Mouse (Mus musculus) heart, postnatal 0 days (tissue): ENCODE measurements at regions not wholly inside any gene's neighbourhood (a gene's known extent, or its start where the extent isn't known, plus 50 kb on each side); places are given as distances from the start of the nearest gene placed in this dataset.
"Not testable (repeated sequence)": the region's sequence is repeated elsewhere in the genome, so short reads cannot be mapped to it uniquely, and the experiment has no call there.

Experiments
- ATAC-seq: fragments of 200-750 bp; cut with Nextera tagmentation; 2 replicates; pipeline ENCODE4 v1.8.0; 2017; ENCODE audit warnings: low read depth, moderate number of reproducible peaks, moderate library complexity; ENCODE audit not compliant: insufficient read depth
- DNase-seq: peaks from one replicate; pipeline ENCODE4 v3.0.0-alpha.2; 2016; ENCODE audit warnings: low spot score
- H3K27ac ChIP-seq: fragments of 300-500 bp; sonication (generic); 2 replicates; pipeline ENCODE4 v1.5.1; 2014; ENCODE audit warnings: low read depth, mild to moderate bottlenecking
- H3K27me3 ChIP-seq: fragments of 300-500 bp; sonication (generic); 2 replicates; pipeline ENCODE4 v1.6.1; 2014; ENCODE audit warnings: low read length, mixed read lengths; ENCODE audit not compliant: control insufficient read depth, insufficient read depth
- H3K36me3 ChIP-seq: fragments of 300-500 bp; sonication (generic); replicated peaks from 2 replicates; pipeline ENCODE4 v1.6.1; 2014; ENCODE audit warnings: low read length, mixed read lengths; ENCODE audit not compliant: control insufficient read depth, insufficient read depth
- H3K4me1 ChIP-seq: fragments of 300-500 bp; sonication (generic); 2 replicates; pipeline ENCODE4 v1.6.1; 2014; ENCODE audit warnings: antibody characterized with exemption; ENCODE audit not compliant: control insufficient read depth, insufficient read depth
- H3K4me2 ChIP-seq: fragments of 300-500 bp; sonication (generic); 2 replicates; pipeline ENCODE4 v1.6.1; 2014; ENCODE audit warnings: low read depth, mild to moderate bottlenecking, low read length, moderate library complexity
- H3K4me3 ChIP-seq: fragments of 300-500 bp; sonication (generic); 2 replicates; pipeline ENCODE4 v1.5.1; 2014; ENCODE audit warnings: low read depth, low read length
- H3K9ac ChIP-seq: fragments of 300-500 bp; sonication (generic); replicated peaks from 2 replicates; pipeline ENCODE4 v1.6.1; 2014; ENCODE audit warnings: low read depth, low read length, mixed read lengths
- H3K9me3 ChIP-seq: fragments of 300-500 bp; sonication (generic); replicated peaks from 2 replicates; pipeline ENCODE4 v1.6.1; 2016; ENCODE audit warnings: low read length; ENCODE audit not compliant: control insufficient read depth
- CTCF ChIP-seq: IDR thresholded peaks from 2 replicates; pipeline ENCODE4 v1.5.1; 2016; ENCODE audit warnings: antibody characterized with exemption, control low read depth, low read depth
- EP300 ChIP-seq: IDR thresholded peaks from 2 replicates; pipeline ENCODE4 v1.6.1; 2016; ENCODE audit warnings: antibody characterized with exemption, low read depth
- WGBS: fragments of 180-500 bp; shearing (Covaris S2); extraction: QIAGEN DNeasy Blood & Tissue Kit; methylation state at CpG from one replicate; pipeline ENCODE4 v1.1.7; 2014; 5-methylcytosine and 5-hydroxymethylcytosine counted together

DNA sequence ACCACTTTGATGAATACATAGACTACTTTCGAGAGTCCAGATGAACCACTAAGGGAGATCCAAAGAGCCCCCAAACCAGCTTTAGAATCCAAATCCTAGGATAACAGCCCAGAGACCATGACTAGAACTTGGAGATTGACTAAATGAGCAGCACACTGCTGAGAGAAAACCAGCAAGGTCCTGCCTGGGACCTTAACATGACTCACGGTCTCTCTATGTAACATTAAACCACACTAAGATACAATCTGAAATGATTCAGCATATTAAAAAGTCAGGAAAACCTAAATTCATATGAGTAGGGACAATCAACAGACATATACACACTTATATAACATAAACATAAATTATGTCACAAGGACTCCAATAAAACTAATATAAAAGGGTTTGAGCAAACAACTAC, 131.7 kb upstream of the Nudt7 start:
- Histone ChIP-seq H3K27ac (no peak overlapping the region), H3K9ac (no peak overlapping the region), H3K4me3 (no peak overlapping the region), H3K4me1 (no peaks in the 10 kb centered on the region), H3K9me3 (no peaks in the 10 kb centered on the region), H3K4me2 (no peak overlapping the region), H3K27me3 (no peaks in the 10 kb centered on the region), H3K36me3 (no peaks in the 10 kb centered on the region)
- TF ChIP-seq EP300 (no peak), CTCF (no peak)
- ATAC-seq (no peak), DNase-seq (no peak)
- WGBS: 81% methylated on average over 2 of the region's 2 CpGs

GRCm38 (mm10) chr8:114004436-114004835, 128.9 kb upstream of the Nudt7 start:
- no peak overlapping the region for H3K27ac ChIP-seq

DNA sequence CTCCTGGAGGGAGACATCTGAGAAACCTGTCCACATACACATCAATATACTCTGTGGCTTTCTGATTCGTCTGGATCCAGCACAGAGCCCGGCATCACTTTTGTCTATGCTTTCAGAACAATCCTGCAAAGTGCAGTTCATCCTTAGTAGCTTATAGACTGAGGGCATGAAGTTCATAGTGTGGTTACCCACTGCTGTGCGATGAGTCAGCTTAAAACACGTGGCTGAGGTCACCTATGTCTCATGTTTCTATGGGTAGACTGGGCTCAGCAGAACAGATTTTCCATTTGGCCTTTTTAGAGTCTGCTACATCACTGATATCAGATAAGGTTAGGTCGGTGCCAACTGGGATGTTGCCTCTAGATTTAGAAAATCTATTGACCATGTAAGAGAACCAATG, 126.8 kb upstream of the Nudt7 start:
- DNase-seq (no peak), ATAC-seq (no peak)
- Histone ChIP-seq H3K4me2 (no peak overlapping the region), H3K9me3 (0 out of 2 replicates have a peak, but pooled peaks cover 5% of the 10 kb centered on the region), H3K27me3 (no peaks in the 10 kb centered on the region), H3K27ac (no peak overlapping the region), H3K9ac (no peak overlapping the region), H3K4me3 (no peak overlapping the region), H3K36me3 (no peaks in the 10 kb centered on the region), H3K4me1 (no peaks in the 10 kb centered on the region)
- TF ChIP-seq EP300 (no peak), CTCF (no peak)
- WGBS: 71% methylated on average over 5 of the region's 5 CpGs

More at GRCm38 (mm10) chr8:114004436-114004835, 128.9 kb upstream of the Nudt7 start:
- 77% methylated on average over 7 of the region's 7 CpGs for WGBS
- H3K9me3 ChIP-seq: no peaks in the 10 kb centered on the region
- no peaks in the 10 kb centered on the region for H3K27me3 ChIP-seq
- H3K4me2 ChIP-seq: no peak overlapping the region
- no peak overlapping the region for H3K4me3 ChIP-seq
- H3K36me3 ChIP-seq: no peaks in the 10 kb centered on the region
- H3K9ac ChIP-seq: no peak overlapping the region
- TF ChIP-seq EP300: no peak
- no peak for TF ChIP-seq CTCF
- no peaks in the 10 kb centered on the region for H3K4me1 ChIP-seq
- no peak for ATAC-seq
- no peak for DNase-seq

DNA sequence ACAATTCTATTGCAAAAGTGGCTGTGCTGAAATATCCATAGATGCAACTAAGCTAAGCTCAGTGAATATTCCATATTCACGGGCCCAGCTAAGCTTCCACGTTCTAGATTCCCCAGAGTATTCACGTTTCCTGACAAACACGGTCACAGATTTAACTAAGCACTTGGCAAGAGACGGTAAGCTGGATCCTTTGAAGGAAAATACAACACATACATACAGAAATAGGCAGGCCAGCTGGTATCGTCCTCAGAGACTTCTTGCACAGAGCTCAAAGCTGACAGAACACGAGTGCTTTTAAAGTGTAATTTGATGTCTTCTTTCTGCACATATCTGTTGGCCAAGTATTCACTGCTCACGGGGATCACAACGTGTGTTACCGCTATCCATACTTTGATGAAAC, 126.3 kb upstream of the Nudt7 start:
- H3K4me2 ChIP-seq: no peak overlapping the region
- TF ChIP-seq CTCF (no peak), EP300 (no peak)
- H3K4me3 ChIP-seq: no peak overlapping the region
- no peaks in the 10 kb centered on the region for H3K27me3 ChIP-seq
- H3K9me3 ChIP-seq: 0 out of 2 replicates have a peak, but pooled peaks cover 5% of the 10 kb centered on the region
- ATAC-seq (0 out of 2 replicates have a peak, but pooled peaks have one; percentile 33), DNase-seq (no peak)
- no peaks in the 10 kb centered on the region for H3K36me3 ChIP-seq
- no peak overlapping the region for H3K9ac ChIP-seq
- no peak overlapping the region for H3K27ac ChIP-seq
- no peaks in the 10 kb centered on the region for H3K4me1 ChIP-seq
- 45% methylated on average over 10 of the region's 10 CpGs for WGBS

- H3K4me2 ChIP-seq: 0 out of 2 replicates have a peak overlapping the region, but pooled peaks have one; percentile 10
- H3K9me3 ChIP-seq: no peaks in the 10 kb centered on the region
- H3K9ac ChIP-seq: no peak overlapping the region
- WGBS: 5% methylated on average over 5 of the region's 5 CpGs
- peak; percentile 86 for ATAC-seq
- H3K4me1 ChIP-seq: peaks cover 10% of the 10 kb centered on the region
- 0 out of 2 replicates have a peak, but pooled peaks cover 3% of the 10 kb centered on the region for H3K27me3 ChIP-seq
- H3K27ac ChIP-seq: no peak overlapping the region; the same call in 1 of the 2 replicates
- H3K36me3 ChIP-seq: no peaks in the 10 kb centered on the region
- peak; percentile 71 for DNase-seq
- TF ChIP-seq CTCF: no peak
- no peak for TF ChIP-seq EP300
- no peak overlapping the region for H3K4me3 ChIP-seq
Measured at GRCm38 (mm10) chr8:114018364-114018763, 115.0 kb upstream of the Nudt7 start.

DNA sequence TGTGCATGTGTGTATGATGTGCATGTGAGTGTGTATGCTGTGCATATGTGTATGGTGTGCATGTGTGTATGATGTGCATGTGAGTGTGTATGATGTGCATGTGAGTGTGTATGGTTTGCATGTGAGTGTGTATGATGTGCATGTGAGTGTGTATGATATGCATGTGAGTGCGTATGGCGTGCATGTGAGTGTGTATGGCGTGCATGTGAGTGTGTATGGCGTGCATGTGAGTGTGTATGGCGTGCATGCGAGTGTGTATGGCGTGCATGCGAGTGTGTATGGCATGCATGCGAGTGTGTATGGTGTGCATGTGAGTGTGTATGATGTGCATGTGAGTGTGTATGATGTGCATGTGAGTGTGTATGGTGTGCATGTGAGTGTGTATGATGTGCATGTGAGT, 103.2 kb upstream of the Nudt7 start:
- WGBS: 93% methylated on average over 9 of the region's 9 CpGs
- not testable (repeated sequence) for H3K9me3 ChIP-seq, H3K9ac ChIP-seq, H3K4me2 ChIP-seq, H3K4me1 ChIP-seq, H3K27ac ChIP-seq, H3K27me3 ChIP-seq, DNase-seq, H3K4me3 ChIP-seq, ATAC-seq, H3K36me3 ChIP-seq
